In the genomic region with DNA sequence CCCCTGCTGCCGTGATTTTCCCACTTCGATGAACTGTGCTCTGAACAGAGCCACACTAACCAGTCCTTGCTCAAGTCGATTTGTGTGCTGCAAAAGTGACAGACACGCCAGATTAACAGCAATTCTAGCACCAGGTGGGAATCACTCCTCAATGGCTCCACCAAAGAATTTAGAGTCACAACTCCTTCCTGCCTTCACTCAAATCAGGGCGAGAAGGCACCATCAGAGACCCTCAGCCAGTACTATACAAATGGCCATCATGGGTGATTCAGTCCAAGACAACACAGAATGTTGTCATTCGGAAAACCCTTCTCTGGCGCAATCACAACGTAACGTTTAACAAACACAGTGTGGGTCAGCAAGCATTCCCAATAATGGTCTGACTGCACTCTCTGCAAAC, we compare ENCODE assay signal across 19 mouse cellular contexts.
"Had no signal": no experiment of that assay in that cellular context is flagged by ENCODE, and none has a peak within 500 bp of the region (broad histone marks: within the 10 kb centered on the region; RNA-seq: fewer than 3 reads in every experiment).

No protein-coding gene starts in this region.

- H3K9me3 ChIP-seq: lung, embryonic 15.5 days; midbrain, embryonic 15.5 days; neural tube, embryonic 12.5 days; neural tube, embryonic 15.5 days had no signal

- H3K4me3 ChIP-seq: limb, embryonic 13.5 days; lung, embryonic 15.5 days; megakaryocyte, embryonic 14.5 days; midbrain, embryonic 15.5 days; neural tube, embryonic 12.5 days; neural tube, embryonic 15.5 days had no signal

- ATAC-seq: midbrain, embryonic 15.5 days had no signal

- H3K27ac ChIP-seq: limb, embryonic 13.5 days; liver, embryonic 14.5 days; lung, embryonic 15.5 days; midbrain, embryonic 15.5 days; neural tube, embryonic 12.5 days; neural tube, embryonic 15.5 days had no signal

- DNase-seq: kidney, adult 18-20 months; kidney, adult 9 months; kidney, postnatal 14 days; kidney, postnatal 4 days; left cerebral cortex, postnatal 4 days; lung, adult 18-20 months; lung, postnatal 10 days; lung, postnatal 36 days; retina, postnatal 1 day; thymus, adult 18-20 months; thymus, postnatal 36 days had no signal

- H3K4me2 ChIP-seq: limb, embryonic 13.5 days; lung, embryonic 15.5 days; midbrain, embryonic 11.5 days; midbrain, embryonic 15.5 days; neural tube, embryonic 12.5 days; neural tube, embryonic 15.5 days had no signal

- H3K4me1 ChIP-seq: midbrain, embryonic 15.5 days; neural tube, embryonic 12.5 days; neural tube, embryonic 15.5 days had no signal

- H3K27me3 ChIP-seq: lung, embryonic 15.5 days; megakaryocyte, embryonic 14.5 days; midbrain, embryonic 15.5 days; neural tube, embryonic 12.5 days; neural tube, embryonic 15.5 days had no signal

- H3K9ac ChIP-seq: limb, embryonic 13.5 days; liver, embryonic 14.5 days; lung, embryonic 15.5 days; midbrain, embryonic 15.5 days; neural tube, embryonic 12.5 days; neural tube, embryonic 15.5 days had no signal

- H3K36me3 ChIP-seq: lung, embryonic 15.5 days; midbrain, embryonic 15.5 days; neural tube, embryonic 12.5 days; neural tube, embryonic 15.5 days had no signal
